Mouse (Mus musculus): Measurements from ENCODE around the gene Rhbg. TPM values are rescaled to one million over a fixed set of nuclear protein-coding genes. Genes with fewer than 3 reads are reported as not detected.

Rhbg gene
- total and polyA plus RNA-seq, 3 experiments = not detected

- Histone ChIP-seq H3K27me3 (ENCODE audit: control insufficient read depth in 1 of 2, insufficient read depth in 2 of 2, low read length in 2 of 2) (peaks cover 26 to 34% of the 10 kb centered on the region in 2 experiments), H3K9me3 (replicated peaks; ENCODE audit: insufficient read depth, low read length) (no peaks in the 10 kb centered on the region), H3K79me2 (ENCODE audit: control insufficient read depth, insufficient read depth, low read length, poor library complexity) (no peaks in the 10 kb centered on the region), H3K27ac (ENCODE audit: control insufficient read depth, low read depth, low read length) (no peak overlapping the region), H3K9ac (ENCODE audit: control insufficient read depth, low read depth, low read length, poor library complexity, severe bottlenecking) (no peak overlapping the region), H3K36me3 (ENCODE audit: control insufficient read depth in 1 of 2, insufficient read depth in 2 of 2, low read length in 2 of 2) (peaks cover 0 to 5% of the 10 kb centered on the region in 2 experiments; a peak in 1 of 4 replicates), H3K4me1 (ENCODE audit: control insufficient read depth in 1 of 2, insufficient read depth in 2 of 2, low read length in 2 of 2) (peaks cover 0 to 5% of the 10 kb centered on the region in 2 experiments; a peak in 2 of 4 replicates), H3K4me3 (ENCODE audit: control insufficient read depth in 1 of 2, insufficient read depth in 1 of 2, low read depth in 2 of 2, low read length in 2 of 2) (no peak overlapping the region)
- no peak for DNase-seq (ENCODE audit: low read depth, low spot score)
- TF ChIP-seq SIN3A (IDR thresholded peaks at IDR 0.05; ENCODE audit: low read length) = no peak
Measured at GRCm38 (mm10) chr3:88231061-88231641, 23.4 kb downstream of the Rhbg start.

- DNase-seq (ENCODE audit: low read depth, low spot score) = no peak
- H3K27me3 ChIP-seq (ENCODE audit: control insufficient read depth in 1 of 2, insufficient read depth in 2 of 2, low read length in 2 of 2) = peaks cover 27 to 35% of the 10 kb centered on the region in 2 experiments
- H3K9me3 ChIP-seq (replicated peaks; ENCODE audit: insufficient read depth, low read length) = no peaks in the 10 kb centered on the region
- peaks cover 0 to 5% of the 10 kb centered on the region in 2 experiments; a peak in 1 of 4 replicates for H3K36me3 ChIP-seq (ENCODE audit: control insufficient read depth in 1 of 2, insufficient read depth in 2 of 2, low read length in 2 of 2)
- H3K79me2 ChIP-seq (ENCODE audit: control insufficient read depth, insufficient read depth, low read length, poor library complexity) = no peaks in the 10 kb centered on the region
- no peak overlapping the region for H3K4me3 ChIP-seq (ENCODE audit: control insufficient read depth in 1 of 2, insufficient read depth in 1 of 2, low read depth in 2 of 2, low read length in 2 of 2)
- H3K4me1 ChIP-seq (ENCODE audit: control insufficient read depth in 1 of 2, insufficient read depth in 2 of 2, low read length in 2 of 2) = peaks cover 0 to 5% of the 10 kb centered on the region in 2 experiments; a peak in 2 of 4 replicates
- TF ChIP-seq USF1 (IDR thresholded peaks at IDR 0.05; ENCODE audit: low read depth, low read length) (no peak), GABPA (IDR thresholded peaks at IDR 0.05; ENCODE audit: low read depth, low read length) (no peak), ZMIZ1 (IDR thresholded peaks at IDR 0.05; ENCODE audit: low read depth, low read length) (no peak), SMC3 (IDR thresholded peaks at IDR 0.05; ENCODE audit: low read depth, low read length) (no peak), ELF1 (IDR thresholded peaks at IDR 0.05; ENCODE audit: low read depth, low read length) (no peak), HCFC1 (IDR thresholded peaks at IDR 0.05; ENCODE audit: low read depth, low read length) (no peak), MYC (IDR thresholded peaks at IDR 0.05; ENCODE audit: low read depth, low read length) (no peak), MAFK (IDR thresholded peaks at IDR 0.05; ENCODE audit: borderline replicate concordance, low read depth, low read length) (no peak), MXI1 (IDR thresholded peaks at IDR 0.05; ENCODE audit: low read depth, low read length) (no peak), TAL1 (IDR thresholded peaks at IDR 0.05; ENCODE audit: low read length) (no peak), ZKSCAN1 (IDR thresholded peaks at IDR 0.05; ENCODE audit: low read depth, low read length) (no peak), UBTF (IDR thresholded peaks at IDR 0.05; ENCODE audit: borderline replicate concordance, insufficient read depth, low read depth, low read length) (no peak), CHD2 (IDR thresholded peaks at IDR 0.05; ENCODE audit: low read length) (no peak), CTCF (IDR thresholded peaks at IDR 0.05 in 2 of 3, conservative IDR thresholded peaks at IDR 0.05 in 1 of 3; ENCODE audit: control insufficient read depth in 1 of 3, insufficient read depth in 1 of 3, low read depth in 2 of 3, low read length in 3 of 3, poor library complexity in 1 of 3, severe bottlenecking in 1 of 3) (no peak), E2F4 (IDR thresholded peaks at IDR 0.05; ENCODE audit: borderline replicate concordance, low read depth, low read length) (no peak)
- H3K9ac ChIP-seq (ENCODE audit: control insufficient read depth, low read depth, low read length, poor library complexity, severe bottlenecking) = no peak overlapping the region
- H3K27ac ChIP-seq (ENCODE audit: control insufficient read depth, low read depth, low read length) = no peak overlapping the region
Measured at GRCm38 (mm10) chr3:88230262-88231047, 24.1 kb downstream of the Rhbg start.

Measured in MEL (cell line).